Mouse (Mus musculus) intestine, postnatal 0 days (tissue): ENCODE measurements at regions not wholly inside any gene's neighbourhood (a gene's known extent, or its start where the extent isn't known, plus 50 kb on each side); places are given as distances from the start of the nearest gene placed in this dataset.

Source experiments
- ATAC-seq: fragments of 200-750 bp; cut with Nextera tagmentation; 2 replicates; pipeline ENCODE4 v1.8.0; 2017; ENCODE audit warnings: mild to moderate bottlenecking, moderate TSS enrichment, moderate library complexity
- H3K27ac ChIP-seq: fragments of 300-500 bp; sonication (generic); 2 replicates; pipeline ENCODE4 v1.5.1; 2014; ENCODE audit warnings: mild to moderate bottlenecking, low read depth, low read length, moderate library complexity
- H3K27me3 ChIP-seq: fragments of 300-500 bp; sonication (generic); replicated peaks from 2 replicates; pipeline ENCODE4 v1.6.1; 2014; ENCODE audit warnings: low read length, mixed read lengths; ENCODE audit not compliant: control insufficient read depth, insufficient read depth
- H3K36me3 ChIP-seq: fragments of 300-500 bp; sonication (generic); 2 replicates; pipeline ENCODE4 v1.6.1; 2014; ENCODE audit warnings: mild to moderate bottlenecking, moderate library complexity; ENCODE audit not compliant: control insufficient read depth, insufficient read depth
- H3K4me1 ChIP-seq: fragments of 300-500 bp; sonication (generic); replicated peaks from 2 replicates; pipeline ENCODE4 v1.6.1; 2014; ENCODE audit warnings: antibody characterized with exemption, low read length, mixed read lengths; ENCODE audit not compliant: control insufficient read depth, insufficient read depth
- H3K4me2 ChIP-seq: fragments of 300-500 bp; sonication (generic); replicated peaks from 2 replicates; pipeline ENCODE4 v1.6.1; 2014; ENCODE audit warnings: low read depth, mild to moderate bottlenecking, moderate library complexity
- H3K4me3 ChIP-seq: fragments of 300-500 bp; sonication (generic); 2 replicates; pipeline ENCODE4 v1.5.1; 2014; ENCODE audit warnings: low read depth, low read length
- H3K9ac ChIP-seq: fragments of 300-500 bp; sonication (generic); 2 replicates; pipeline ENCODE4 v1.6.1; 2014; ENCODE audit warnings: mild to moderate bottlenecking, low read depth, low read length
- H3K9me3 ChIP-seq: fragments of 300-500 bp; sonication (generic); 2 replicates; pipeline ENCODE4 v1.6.1; 2016; ENCODE audit warnings: mixed run types; ENCODE audit not compliant: control insufficient read depth
- CTCF ChIP-seq: sonication (generic); IDR thresholded peaks from 2 replicates; pipeline ENCODE4 v1.5.1; 2016; ENCODE audit warnings: low read depth, mild to moderate bottlenecking, control low read depth, antibody characterized with exemption, moderate library complexity
- WGBS: fragments of 180-500 bp; shearing (Covaris S2); extraction: QIAGEN DNeasy Blood & Tissue Kit; methylation state at CpG from one replicate; pipeline ENCODE4 v1.1.7; 2014; 5-methylcytosine and 5-hydroxymethylcytosine counted together

- H3K9me3 ChIP-seq, result no peaks in the 10 kb centered on the region
- no peak overlapping the region for H3K4me3 ChIP-seq
- no peak overlapping the region for H3K4me2 ChIP-seq
- no peak for ATAC-seq
- no peak overlapping the region for H3K27ac ChIP-seq
- WGBS, result 65% methylated on average over 1 of the region's 1 CpGs
- H3K27me3 ChIP-seq, result no peaks in the 10 kb centered on the region
- no peaks in the 10 kb centered on the region for H3K4me1 ChIP-seq
- H3K36me3 ChIP-seq, result no peaks in the 10 kb centered on the region
- no peak for TF ChIP-seq CTCF
- H3K9ac ChIP-seq, result no peak overlapping the region
These were observed 235.5 kb upstream of the Luzp2 start for GRCm38 (mm10) chr7:54599776-54600175.

- Histone ChIP-seq H3K27ac (no peak overlapping the region), H3K9ac (no peak overlapping the region), H3K4me2 (no peak overlapping the region), H3K36me3 (no peaks in the 10 kb centered on the region), H3K27me3 (no peaks in the 10 kb centered on the region), H3K4me1 (no peaks in the 10 kb centered on the region), H3K4me3 (no peak overlapping the region), H3K9me3 (no peaks in the 10 kb centered on the region)
- no peak for TF ChIP-seq CTCF
- WGBS, result 86% methylated on average over 2 of the region's 2 CpGs
- ATAC-seq, result no peak
These were observed 212.9 kb upstream of the Luzp2 start for GRCm38 (mm10) chr7:54622436-54622835.

GRCm38 (mm10) chr7:54633930-54634329, 201.4 kb upstream of the Luzp2 start:
- Histone ChIP-seq H3K9me3 (no peaks in the 10 kb centered on the region), H3K4me2 (no peak overlapping the region), H3K27me3 (no peaks in the 10 kb centered on the region), H3K9ac (no peak overlapping the region), H3K27ac (no peak overlapping the region), H3K4me3 (no peak overlapping the region), H3K4me1 (no peaks in the 10 kb centered on the region), H3K36me3 (no peaks in the 10 kb centered on the region)
- WGBS, result 83% methylated on average over 6 of the region's 6 CpGs
- no peak for ATAC-seq
- TF ChIP-seq CTCF, result no peak

GRCm38 (mm10) chr7:54634348-54635035, 200.8 kb upstream of the Luzp2 start:
- Histone ChIP-seq H3K27me3 (no peaks in the 10 kb centered on the region), H3K36me3 (no peaks in the 10 kb centered on the region), H3K4me3 (no peak overlapping the region), H3K4me2 (no peak overlapping the region), H3K9ac (no peak overlapping the region), H3K27ac (no peak overlapping the region), H3K4me1 (no peaks in the 10 kb centered on the region), H3K9me3 (no peaks in the 10 kb centered on the region)
- no peak for ATAC-seq
- 84% methylated on average over 10 of the region's 10 CpGs for WGBS
- TF ChIP-seq CTCF, result no peak

GRCm38 (mm10) chr7:54645314-54645713, 190.0 kb upstream of the Luzp2 start:
- no peak for TF ChIP-seq CTCF
- WGBS, result 85% methylated on average over 2 of the region's 2 CpGs
- H3K36me3 ChIP-seq, result no peaks in the 10 kb centered on the region
- no peak overlapping the region for H3K27ac ChIP-seq
- H3K4me2 ChIP-seq, result no peak overlapping the region
- no peaks in the 10 kb centered on the region for H3K9me3 ChIP-seq
- H3K4me3 ChIP-seq, result no peak overlapping the region
- H3K4me1 ChIP-seq, result no peaks in the 10 kb centered on the region
- no peak for ATAC-seq
- H3K9ac ChIP-seq, result no peak overlapping the region
- no peaks in the 10 kb centered on the region for H3K27me3 ChIP-seq

- Histone ChIP-seq H3K27me3 (no peaks in the 10 kb centered on the region), H3K4me1 (no peaks in the 10 kb centered on the region), H3K27ac (no peak overlapping the region), H3K9ac (no peak overlapping the region), H3K4me2 (no peak overlapping the region), H3K9me3 (no peaks in the 10 kb centered on the region), H3K36me3 (no peaks in the 10 kb centered on the region), H3K4me3 (no peak overlapping the region)
- WGBS, result 86% methylated on average over 1 of the region's 1 CpGs
- no peak for ATAC-seq
- no peak for TF ChIP-seq CTCF
These were observed 186.3 kb upstream of the Luzp2 start for GRCm38 (mm10) chr7:54649025-54649424.
